Mouse (Mus musculus) T-helper 17 cell (primary cell): ENCODE data around the gene Ranbp2.
"Not testable (repeated sequence)": the region's sequence is repeated elsewhere in the genome, so short reads cannot be mapped to it uniquely, and the experiment has no call there.

Source experiments
- in situ Hi-C, 2 experiments: fragments of 300-600 bp; cut with MboI, MseI; formaldehyde crosslinking; loops; 1 replicate in 1 of 2; 2 replicates in 1 of 2; pipeline ENCODE4 v1.15.1; 2025; ENCODE audit warnings: high pct_unique_total_duplicates in 2 of 2

Gene Ranbp2

DNA sequence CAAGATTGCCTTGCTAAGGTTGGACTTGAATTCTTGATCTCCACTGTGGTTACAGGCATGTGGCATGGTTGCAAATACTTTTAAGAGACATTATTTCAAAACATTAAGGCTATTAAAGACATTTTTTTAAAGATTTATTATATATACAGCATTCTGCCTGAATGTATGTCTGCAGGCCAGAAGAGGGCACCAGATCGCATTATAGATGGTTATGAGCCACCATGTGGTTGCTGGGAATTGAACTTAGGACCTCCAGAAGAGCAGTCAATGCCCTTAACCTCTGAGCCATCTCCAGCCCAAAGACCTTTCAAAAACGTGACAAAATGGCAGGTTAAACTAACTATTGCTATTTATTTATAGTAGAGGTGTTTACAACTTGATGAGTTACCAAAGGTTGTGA lies 48.9 kb downstream of the Ranbp2 start:
- in situ Hi-C loops: loop anchor here in 1 of 2 experiments (5.0 to 25.0 kb wide), 3 partner anchors 43 to 1092 kb away; no protein-coding TSS in a partner anchor

GRCm38 (mm10) chr10:58496732-58497131 lies 50.0 kb downstream of the Ranbp2 start:
- in situ Hi-C loops: loop anchor here in 1 of 2 experiments (5.0 to 25.0 kb wide), 3 partner anchors 44 to 1091 kb away; no protein-coding TSS in a partner anchor

DNA sequence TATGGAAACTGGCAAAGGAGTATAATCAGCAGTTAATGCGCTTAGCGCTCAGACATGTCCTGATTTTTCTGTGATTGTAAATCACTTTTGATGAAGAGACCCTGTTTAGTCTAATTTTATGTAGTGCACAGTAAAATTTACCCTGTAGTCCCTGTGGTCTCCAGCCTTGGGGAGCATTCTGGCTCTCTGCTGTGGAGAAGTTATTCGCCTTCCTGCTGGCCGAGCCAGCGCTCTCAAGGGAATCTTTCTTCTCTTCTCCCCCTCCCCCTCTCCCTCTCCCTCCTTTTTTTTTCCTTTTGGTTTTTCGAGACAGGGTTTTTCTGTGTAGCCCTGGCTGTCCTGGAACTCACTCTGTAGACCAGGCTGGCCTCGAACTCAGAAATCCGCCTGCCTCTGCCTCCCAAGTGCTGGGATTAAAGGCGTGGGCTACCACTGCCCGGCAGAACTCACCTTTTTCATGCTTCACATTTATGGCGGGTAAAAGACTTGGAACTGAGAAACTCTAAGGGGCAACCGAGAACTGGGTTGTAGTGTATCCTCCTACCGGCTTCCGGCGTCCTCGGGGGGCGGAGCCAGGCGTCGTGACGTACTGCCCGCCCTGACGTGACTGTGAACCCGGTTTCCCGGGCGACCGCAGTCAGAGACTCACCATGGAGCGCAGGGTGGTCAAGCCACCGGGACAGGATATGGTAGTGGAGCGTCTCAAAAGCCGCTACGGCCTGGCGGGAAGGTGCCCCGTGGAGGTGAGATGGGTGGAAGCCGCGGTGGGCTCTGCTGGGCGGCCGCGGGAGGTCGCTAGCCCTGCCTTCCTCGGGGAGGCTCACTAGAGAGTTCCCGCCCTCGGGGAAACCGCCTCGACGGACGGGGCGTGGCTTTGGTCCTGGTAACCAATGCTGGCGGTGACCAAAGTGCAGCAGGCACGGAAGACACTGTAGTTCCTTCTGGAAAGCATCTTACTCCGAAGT lies 50.9 kb downstream of the Ranbp2 start, which contains the start of gene Ccdc138:
Ccdc138 (plus strand) TSS at position 629 of the 965 bp plus-strand sequence.
- in situ Hi-C loops: loop anchor here in 1 of 2 experiments (5.0 to 25.0 kb wide), 3 partner anchors 45 to 1090 kb away; no protein-coding TSS in a partner anchor

DNA sequence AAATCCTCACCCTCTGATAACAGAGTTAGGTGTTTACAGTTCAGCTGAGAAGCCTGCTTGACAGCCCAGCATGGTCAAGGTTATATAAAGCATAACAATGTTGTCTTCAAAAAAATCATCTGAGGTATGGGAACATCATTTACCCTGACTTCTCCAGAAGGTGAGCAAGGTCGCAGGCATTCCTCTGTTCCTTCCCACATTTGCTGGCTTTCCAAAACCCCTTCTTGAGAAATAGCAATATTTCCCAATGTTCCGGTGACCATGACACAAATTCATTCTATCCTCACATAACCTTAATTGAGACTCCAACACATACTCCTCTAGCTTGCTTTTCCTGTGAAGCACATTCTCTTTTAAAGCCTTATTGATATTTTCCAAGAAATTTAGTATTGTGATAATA lies 51.8 kb downstream of the Ranbp2 start:
- in situ Hi-C loops: loop anchor here in 1 of 2 experiments (5.0 to 25.0 kb wide), 3 partner anchors 46 to 1089 kb away; no protein-coding TSS in a partner anchor

DNA sequence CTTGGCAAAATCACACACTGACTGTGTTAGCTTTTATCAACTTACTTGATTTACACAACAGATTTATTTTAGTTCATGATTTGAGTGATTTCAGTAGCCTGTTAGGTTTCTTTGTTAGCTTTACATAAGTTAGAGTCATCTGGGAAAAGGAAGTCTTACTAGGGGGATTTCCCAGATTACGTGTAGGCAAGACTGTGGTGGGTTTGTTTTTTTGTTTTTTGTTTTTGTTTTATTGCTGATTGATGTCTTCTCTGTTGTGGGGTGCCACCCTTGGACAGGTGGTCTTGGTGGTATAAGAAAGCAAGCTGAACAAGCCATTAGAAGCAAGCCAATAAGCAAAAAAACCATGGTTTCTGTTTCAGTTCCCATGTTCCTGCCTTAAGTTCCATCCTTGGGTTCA lies 82.6 kb downstream of the Ranbp2 start:
- in situ Hi-C loops: loop anchor here in 1 of 2 experiments (5.0 kb wide), 1 partner anchor 682 kb away; no protein-coding TSS in a partner anchor

GRCm38 (mm10) chr10:58530896-58531790 lies 84.4 kb downstream of the Ranbp2 start:
- in situ Hi-C loops: no loop called here

- in situ Hi-C loops: no loop called here
Observed at GRCm38 (mm10) chr10:58532177-58532576, 85.5 kb downstream of the Ranbp2 start.

DNA sequence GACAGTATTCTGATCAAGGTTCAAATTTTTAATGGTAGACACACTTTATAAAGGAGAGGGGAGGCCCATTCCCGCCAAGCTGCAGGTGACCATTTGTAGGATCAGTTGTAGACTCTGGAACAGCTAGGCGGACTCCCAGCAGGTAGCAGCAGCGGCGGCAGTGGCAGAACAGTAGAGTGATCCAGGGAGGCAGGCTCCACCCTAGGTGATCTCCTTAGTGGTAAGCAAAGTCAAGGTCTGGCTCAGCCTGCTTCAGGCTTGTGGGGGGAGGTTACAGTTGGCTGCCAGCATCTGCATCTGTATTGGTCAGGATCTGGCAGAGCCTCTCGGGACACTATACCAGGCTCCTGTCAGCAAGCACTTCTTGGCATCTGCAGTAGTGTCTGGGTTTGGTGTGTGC lies 89.6 kb downstream of the Ranbp2 start:
- in situ Hi-C loops: not testable (repeated sequence)

- in situ Hi-C loops: no loop called here
Observed at GRCm38 (mm10) chr10:58540613-58541012, 93.9 kb downstream of the Ranbp2 start.
